Mouse (Mus musculus) midbrain, embryonic 14.5 days (tissue): ENCODE data around the gene Tbcb. TPM values are rescaled to one million over a fixed set of nuclear protein-coding genes. Genes with fewer than 3 reads are reported as not detected.

Experiments
- ATAC-seq: fragments of 200-750 bp; cut with Nextera tagmentation; 2 replicates; pipeline ENCODE4 v1.8.0; 2017; ENCODE audit warnings: moderate number of reproducible peaks, moderate library complexity; ENCODE audit not compliant: low FRiP score, low TSS enrichment
- DNase-seq: peaks from one replicate; pipeline ENCODE4 v3.0.0-alpha.2; 2015
- H3K27ac ChIP-seq: fragments of 300-500 bp; sonication (generic); replicated peaks from 2 replicates; pipeline ENCODE4 v1.5.1; 2014; ENCODE audit warnings: mild to moderate bottlenecking, low read depth, low read length, moderate library complexity
- H3K27me3 ChIP-seq: fragments of 300-500 bp; sonication (generic); 2 replicates; pipeline ENCODE4 v1.6.1; 2014; ENCODE audit warnings: low read length, control low read depth, mixed read lengths; ENCODE audit not compliant: control insufficient read depth, insufficient read depth
- H3K36me3 ChIP-seq: fragments of 300-500 bp; sonication (generic); 2 replicates; pipeline ENCODE4 v1.6.1; 2014; ENCODE audit warnings: low read length, control low read depth; ENCODE audit not compliant: control insufficient read depth, insufficient read depth
- H3K4me1 ChIP-seq: fragments of 300-500 bp; sonication (generic); 2 replicates; pipeline ENCODE4 v1.6.1; 2014; ENCODE audit warnings: mild to moderate bottlenecking, antibody characterized with exemption, low read length, control low read depth; ENCODE audit not compliant: control insufficient read depth, insufficient read depth
- H3K4me2 ChIP-seq: fragments of 300-500 bp; sonication (generic); 2 replicates; pipeline ENCODE4 v1.6.1; 2014; ENCODE audit warnings: mild to moderate bottlenecking, low read length, moderate library complexity
- H3K4me3 ChIP-seq: fragments of 300-500 bp; sonication (generic); replicated peaks from 2 replicates; pipeline ENCODE4 v1.5.1; 2014; ENCODE audit warnings: low read depth, low read length
- H3K9ac ChIP-seq: fragments of 300-500 bp; sonication (generic); replicated peaks from 2 replicates; pipeline ENCODE4 v1.6.1; 2014; ENCODE audit warnings: mild to moderate bottlenecking, low read length, moderate library complexity
- H3K9me3 ChIP-seq: fragments of 300-500 bp; sonication (generic); 2 replicates; pipeline ENCODE4 v1.6.1; 2016; ENCODE audit warnings: low read length, control low read depth, mixed read lengths; ENCODE audit not compliant: control insufficient read depth
- WGBS: fragments of 180-500 bp; shearing (Covaris S2); extraction: QIAGEN DNeasy Blood & Tissue Kit; methylation state at CpG from one replicate; pipeline ENCODE4 v1.1.7; 2014; 5-methylcytosine and 5-hydroxymethylcytosine counted together
- polyA plus RNA-seq: library from polyadenylated mRNA; unstranded; fragments of >200 nt; fragmentation: Nextera tagmentation; extraction: Ambion mirVana; gene quantifications from 2 replicates; pipeline ENCODE4 v1.2.1, GENCODE M21; 2014

The Tbcb gene
- polyA plus RNA-seq, 1 experiment from 2014 or later: 337 TPM

GRCm38 (mm10) chr7:30194884-30195283 is 37.2 kb downstream of the Tbcb start:
- peak; percentile 89 for ATAC-seq
- H3K9ac ChIP-seq: peak overlapping the region; percentile 76
- peak; percentile 98 for DNase-seq
- H3K9me3 ChIP-seq: no peaks in the 10 kb centered on the region
- H3K4me1 ChIP-seq: peaks cover 19% of the 10 kb centered on the region
- no peaks in the 10 kb centered on the region for H3K27me3 ChIP-seq
- peak overlapping the region; percentile 72 for H3K4me3 ChIP-seq
- under 1% methylated on average over 28 of the region's 28 CpGs for WGBS
- peaks cover 26% of the 10 kb centered on the region for H3K36me3 ChIP-seq
- H3K27ac ChIP-seq: peak overlapping the region; percentile 73
- H3K4me2 ChIP-seq: peak overlapping the region; percentile 59

- Histone ChIP-seq H3K9me3 (no peaks in the 10 kb centered on the region), H3K9ac (peak overlapping the region; percentile 76), H3K27me3 (no peaks in the 10 kb centered on the region), H3K4me2 (peak overlapping the region; percentile 59), H3K4me1 (peaks cover 19% of the 10 kb centered on the region), H3K27ac (peak overlapping the region; percentile 73), H3K36me3 (peaks cover 32% of the 10 kb centered on the region), H3K4me3 (peak overlapping the region; percentile 72)
- ATAC-seq (peak; percentile 48), DNase-seq (peak; percentile 60)
- under 1% methylated on average over 26 of the region's 26 CpGs for WGBS
Measured at GRCm38 (mm10) chr7:30194101-30194831, 37.8 kb downstream of the Tbcb start.

GRCm38 (mm10) chr7:30193581-30194100 is 38.4 kb downstream of the Tbcb start:
- peak overlapping the region; percentile 73 for H3K27ac ChIP-seq
- H3K9me3 ChIP-seq: no peaks in the 10 kb centered on the region
- H3K36me3 ChIP-seq: peaks cover 38% of the 10 kb centered on the region
- WGBS: under 1% methylated on average over 26 of the region's 26 CpGs
- H3K9ac ChIP-seq: peak overlapping the region; percentile 76
- DNase-seq (peak; percentile 86), ATAC-seq (peak; percentile 71)
- H3K4me2 ChIP-seq: peak overlapping the region; percentile 59
- H3K4me1 ChIP-seq: peaks cover 19% of the 10 kb centered on the region
- no peaks in the 10 kb centered on the region for H3K27me3 ChIP-seq
- peak overlapping the region; percentile 72 for H3K4me3 ChIP-seq

- Histone ChIP-seq H3K27ac (no peak overlapping the region; the same call in 1 of the 2 replicates), H3K4me3 (peak overlapping the region; percentile 72), H3K4me1 (peaks cover 15% of the 10 kb centered on the region), H3K4me2 (peak overlapping the region; percentile 59), H3K9me3 (no peaks in the 10 kb centered on the region), H3K9ac (peak overlapping the region; percentile 76), H3K27me3 (no peaks in the 10 kb centered on the region), H3K36me3 (peaks cover 44% of the 10 kb centered on the region)
- ATAC-seq: no peak
- WGBS: 16% methylated on average over 9 of the region's 9 CpGs
- DNase-seq: no peak
Measured at GRCm38 (mm10) chr7:30193013-30193412, 39.1 kb downstream of the Tbcb start.

DNA sequence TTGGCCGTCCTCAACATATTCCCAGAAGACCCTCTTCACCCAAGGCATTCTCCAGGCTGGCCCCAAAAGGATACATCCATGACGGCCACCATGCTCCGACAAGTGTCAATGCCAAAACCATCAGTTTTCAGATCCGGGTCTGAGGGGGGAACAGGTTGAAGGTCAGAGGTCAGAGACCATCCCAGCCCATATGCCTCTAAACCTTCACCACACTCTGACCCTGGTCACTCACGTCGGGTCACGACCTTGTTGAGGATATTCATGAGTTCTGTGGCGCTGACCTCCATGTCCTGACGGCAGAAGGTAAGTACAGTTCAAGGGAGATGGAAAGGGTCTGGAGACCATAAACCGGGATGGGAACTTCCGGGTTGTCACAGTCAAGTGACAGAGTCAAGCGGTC is 40.0 kb downstream of the Tbcb start:
- 93% methylated on average over 12 of the region's 12 CpGs for WGBS
- no peak overlapping the region for H3K27ac ChIP-seq
- peaks cover 15% of the 10 kb centered on the region for H3K4me1 ChIP-seq
- DNase-seq: no peak
- H3K9me3 ChIP-seq: no peaks in the 10 kb centered on the region
- peaks cover 53% of the 10 kb centered on the region for H3K36me3 ChIP-seq
- ATAC-seq: no peak
- no peak overlapping the region; the same call in 1 of the 2 replicates for H3K4me2 ChIP-seq
- no peaks in the 10 kb centered on the region for H3K27me3 ChIP-seq
- H3K9ac ChIP-seq: no peak overlapping the region
- H3K4me3 ChIP-seq: no peak overlapping the region

DNA sequence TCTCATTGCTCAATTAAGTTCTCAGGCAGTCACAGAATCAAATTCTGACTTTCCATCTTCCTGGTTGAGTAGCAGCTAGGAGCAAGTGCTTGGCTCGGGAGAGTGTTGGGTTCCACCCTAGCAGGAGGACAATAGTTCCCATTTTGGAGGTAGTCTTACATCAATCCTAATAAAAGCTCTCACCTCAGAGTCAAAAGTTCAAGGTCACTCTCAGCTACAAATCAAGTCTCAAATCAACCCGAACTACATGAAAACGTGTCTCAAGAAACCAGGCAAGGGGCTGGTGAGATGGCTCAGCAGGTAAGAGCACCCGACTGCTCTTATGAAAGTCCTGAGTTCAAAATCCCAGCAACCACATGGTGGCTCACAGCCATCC is 43.0 kb downstream of the Tbcb start:
- Histone ChIP-seq H3K27ac (no peak overlapping the region), H3K27me3 (no peaks in the 10 kb centered on the region), H3K4me3 (no peak overlapping the region), H3K4me2 (no peak overlapping the region), H3K36me3 (peaks cover 73% of the 10 kb centered on the region), H3K4me1 (peaks cover 12% of the 10 kb centered on the region), H3K9me3 (no peaks in the 10 kb centered on the region), H3K9ac (no peak overlapping the region)
- ATAC-seq: no peak
- 87% methylated on average over 4 of the region's 4 CpGs for WGBS
- DNase-seq: no peak

GRCm38 (mm10) chr7:30188344-30189115 is 43.5 kb downstream of the Tbcb start:
- Histone ChIP-seq H3K36me3 (peaks cover 73% of the 10 kb centered on the region), H3K27me3 (no peaks in the 10 kb centered on the region), H3K4me3 (no peak overlapping the region), H3K4me1 (peaks cover 14% of the 10 kb centered on the region), H3K27ac (no peak overlapping the region), H3K9ac (no peak overlapping the region), H3K4me2 (no peak overlapping the region), H3K9me3 (no peaks in the 10 kb centered on the region)
- no peak for ATAC-seq
- DNase-seq: no peak
- 91% methylated on average over 12 of the region's 12 CpGs for WGBS

GRCm38 (mm10) chr7:30184641-30185348 is 47.3 kb downstream of the Tbcb start:
- Histone ChIP-seq H3K27ac (no peak overlapping the region), H3K9ac (no peak overlapping the region), H3K36me3 (peaks cover 46% of the 10 kb centered on the region), H3K4me3 (no peak overlapping the region), H3K4me2 (no peak overlapping the region), H3K27me3 (no peaks in the 10 kb centered on the region), H3K9me3 (no peaks in the 10 kb centered on the region), H3K4me1 (peaks cover 4% of the 10 kb centered on the region; the same call in 1 of the 2 replicates)
- no peak for DNase-seq
- 70% methylated on average over 13 of the region's 13 CpGs for WGBS
- no peak for ATAC-seq
